Mouse (Mus musculus) hindbrain, embryonic 10.5 days (tissue): ENCODE data around the gene Xkrx. TPM values are rescaled to one million over a fixed set of nuclear protein-coding genes. Genes with fewer than 3 reads are reported as not detected.
A peak's percentile ranks its signal among the peaks of the same experiment; 100 is the strongest.

Experiments
- DNase-seq: peaks from one replicate; pipeline ENCODE4 v3.0.0-alpha.2; 2017; ENCODE audit warnings: low spot score
- H3K27ac ChIP-seq: fragments of 300-500 bp; sonication (generic); 2 replicates; pipeline ENCODE4 v1.5.1; 2016; ENCODE audit warnings: mild to moderate bottlenecking, moderate library complexity
- H3K27me3 ChIP-seq: fragments of 300-500 bp; sonication (generic); 2 replicates; pipeline ENCODE4 v1.6.1; 2016; ENCODE audit warnings: mild to moderate bottlenecking; ENCODE audit not compliant: poor library complexity, insufficient read depth, severe bottlenecking
- H3K36me3 ChIP-seq: fragments of 300-500 bp; sonication (generic); 2 replicates; pipeline ENCODE4 v1.6.1; 2016; ENCODE audit warnings: mild to moderate bottlenecking, moderate library complexity
- H3K4me1 ChIP-seq: fragments of 300-500 bp; sonication (generic); replicated peaks from 2 replicates; pipeline ENCODE4 v1.6.1; 2016; ENCODE audit warnings: mild to moderate bottlenecking
- H3K4me3 ChIP-seq: fragments of 300-500 bp; sonication (generic); 2 replicates; pipeline ENCODE4 v1.5.1; 2016; ENCODE audit warnings: mild to moderate bottlenecking, moderate library complexity
- H3K9me3 ChIP-seq: fragments of 300-500 bp; sonication (generic); 2 replicates; pipeline ENCODE4 v1.6.1; 2016; ENCODE audit warnings: mild to moderate bottlenecking, moderate library complexity
- WGBS: fragments of 180-500 bp; shearing (Covaris S2); methylation state at CpG from one replicate; pipeline ENCODE4 v1.1.7; 2016; 5-methylcytosine and 5-hydroxymethylcytosine counted together
- polyA plus RNA-seq: library from polyadenylated mRNA; unstranded; fragments of >200 nt; fragmentation: Nextera tagmentation; extraction: Ambion mirVana; gene quantifications from 2 replicates; pipeline ENCODE4 v1.2.1, GENCODE M21; 2016

Xkrx gene
- polyA plus RNA-seq, 1 experiment from 2014 or later: not detected

GRCm38 (mm10) chrX:134133821-134134220 is 28.1 kb downstream of the Xkrx start:
- Histone ChIP-seq H3K9me3 (no peaks in the 10 kb centered on the region), H3K27ac (no peak overlapping the region), H3K4me3 (no peak overlapping the region), H3K36me3 (no peaks in the 10 kb centered on the region), H3K4me1 (no peaks in the 10 kb centered on the region), H3K27me3 (peaks cover 33% of the 10 kb centered on the region)
- 47% methylated on average over 3 of the region's 3 CpGs for WGBS
- peak; percentile 8 for DNase-seq

GRCm38 (mm10) chrX:134132295-134132694 is 29.6 kb downstream of the Xkrx start:
- Histone ChIP-seq H3K36me3 (no peaks in the 10 kb centered on the region), H3K4me3 (no peak overlapping the region), H3K27me3 (peaks cover 44% of the 10 kb centered on the region), H3K4me1 (no peaks in the 10 kb centered on the region), H3K27ac (no peak overlapping the region), H3K9me3 (no peaks in the 10 kb centered on the region)
- DNase-seq: peak; percentile 21
- 32% methylated on average over 5 of the region's 5 CpGs for WGBS

DNA sequence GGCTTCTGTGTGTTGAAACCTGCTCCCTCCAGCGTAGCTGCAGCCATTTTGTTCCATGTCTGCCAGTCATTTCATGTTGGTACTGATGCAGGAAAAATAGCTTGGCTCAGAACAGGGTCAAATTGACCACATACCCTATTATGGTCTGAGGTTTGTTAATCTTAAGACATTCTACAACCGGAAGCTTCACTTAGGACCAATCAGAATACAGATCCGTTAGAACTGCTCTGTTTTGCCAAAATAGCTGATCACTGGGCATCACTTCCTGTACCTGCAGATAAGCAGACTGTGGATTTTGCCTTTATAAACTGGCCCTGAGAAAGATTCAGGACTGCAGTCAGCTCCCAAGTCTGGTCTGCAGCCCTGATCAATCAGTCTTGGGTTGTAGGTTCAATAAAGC is 33.3 kb downstream of the Xkrx start:
- Histone ChIP-seq H3K27me3 (peaks cover 42% of the 10 kb centered on the region), H3K4me1 (no peaks in the 10 kb centered on the region), H3K27ac (no peak overlapping the region), H3K4me3 (no peak overlapping the region), H3K36me3 (no peaks in the 10 kb centered on the region), H3K9me3 (no peaks in the 10 kb centered on the region)
- WGBS: 85% methylated on average over 3 of the region's 3 CpGs
- no peak for DNase-seq

- H3K27ac ChIP-seq: no peak overlapping the region
- 79% methylated on average over 3 of the region's 3 CpGs for WGBS
- H3K27me3 ChIP-seq: peaks cover 19% of the 10 kb centered on the region; the same call in 1 of the 2 replicates
- H3K4me1 ChIP-seq: no peaks in the 10 kb centered on the region
- H3K4me3 ChIP-seq: no peak overlapping the region
- H3K36me3 ChIP-seq: no peaks in the 10 kb centered on the region
- no peaks in the 10 kb centered on the region for H3K9me3 ChIP-seq
- DNase-seq: no peak
Measured at GRCm38 (mm10) chrX:134116417-134116816, 45.5 kb downstream of the Xkrx start.

DNA sequence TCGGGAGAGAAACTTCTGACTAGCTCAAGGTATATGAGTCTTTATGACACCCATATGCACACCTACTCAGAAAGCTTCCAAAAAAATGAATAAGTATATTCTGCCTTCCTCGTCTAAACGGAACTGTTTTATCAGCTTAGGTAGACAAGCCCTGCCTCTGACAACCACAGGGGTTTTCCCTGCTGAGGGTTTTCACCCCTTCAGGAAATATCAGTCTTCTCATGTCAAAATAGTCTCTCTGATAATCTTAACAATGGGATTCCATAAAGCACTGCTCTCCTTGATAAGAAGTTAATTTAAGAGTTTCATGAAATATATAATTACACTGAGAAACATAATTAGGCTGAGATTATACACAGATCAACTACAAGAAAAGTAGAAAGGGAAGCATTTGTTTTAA is 50.1 kb downstream of the Xkrx start:
- Histone ChIP-seq H3K9me3 (no peaks in the 10 kb centered on the region), H3K27me3 (peaks cover 21% of the 10 kb centered on the region; the same call in 1 of the 2 replicates), H3K4me3 (no peak overlapping the region), H3K36me3 (no peaks in the 10 kb centered on the region), H3K27ac (no peak overlapping the region), H3K4me1 (no peaks in the 10 kb centered on the region)
- no peak for DNase-seq
- 85% methylated on average over 3 of the region's 3 CpGs for WGBS

DNA sequence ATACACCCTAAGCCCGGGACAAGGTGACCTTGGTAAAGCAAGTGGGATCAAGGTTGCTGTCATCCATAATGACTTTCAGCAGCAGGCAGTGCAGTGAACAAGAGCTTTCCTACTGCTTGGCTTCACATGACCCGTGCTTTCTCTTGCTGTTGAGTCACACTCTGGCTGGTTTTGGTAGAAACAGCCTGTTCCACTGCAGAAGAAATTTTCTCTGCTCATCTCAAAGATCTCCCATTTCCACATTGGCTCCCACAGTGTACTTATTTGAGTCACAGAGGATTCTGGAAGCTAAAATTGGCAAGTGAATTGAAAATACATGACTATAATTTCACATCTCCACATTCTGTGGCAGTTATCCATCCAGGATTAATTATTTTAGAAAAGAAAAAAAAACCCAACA is 59.2 kb downstream of the Xkrx start:
- 71% methylated on average over 2 of the region's 2 CpGs for WGBS
- H3K4me3 ChIP-seq: no peak overlapping the region
- H3K9me3 ChIP-seq: no peaks in the 10 kb centered on the region
- H3K4me1 ChIP-seq: no peaks in the 10 kb centered on the region
- H3K27me3 ChIP-seq: peaks cover 9% of the 10 kb centered on the region; the same call in 1 of the 2 replicates
- H3K36me3 ChIP-seq: no peaks in the 10 kb centered on the region
- no peak overlapping the region for H3K27ac ChIP-seq
- no peak for DNase-seq

Other genes with a start within 250 kb of the Xkrx start
- gene Sytl4, start 180.3 kb downstream of the Xkrx start, polyA plus RNA-seq: 0.99 and 1.2 TPM in 2 replicates
- 53.4 and 60.0 TPM in 2 replicates for gene Cstf2, start 102.9 kb downstream of the Xkrx start, polyA plus RNA-seq
- not detected in 2 replicates for gene Arl13a, start 25.4 kb upstream of the Xkrx start, polyA plus RNA-seq
- gene Nox1, start 59.9 kb upstream of the Xkrx start, polyA plus RNA-seq: 0.21 TPM in 1 of 2 replicates, not detected in the other
- 6.3 and 7.6 TPM in 2 replicates for gene Trmt2b, start 114.9 kb upstream of the Xkrx start, polyA plus RNA-seq
- 13.6 and 22.1 TPM in 2 replicates for gene Tmem35a, start 133.1 kb upstream of the Xkrx start, polyA plus RNA-seq
- 21.5 and 31.3 TPM in 2 replicates for gene Cenpi, start 146.0 kb upstream of the Xkrx start, polyA plus RNA-seq
- gene Drp2, start 242.5 kb upstream of the Xkrx start, polyA plus RNA-seq: 2.7 and 4.7 TPM in 2 replicates